Mouse (Mus musculus) C2C12 (cell line): ENCODE measurements at regions not wholly inside any gene's neighbourhood (a gene's known extent, or its start where the extent isn't known, plus 50 kb on each side); places are given as distances from the start of the nearest gene placed in this dataset.

Source experiments
- CEBPB ChIP-seq: IDR thresholded peaks from one replicate; pipeline ENCODE4 v1.6.1; 2011; ENCODE audit warnings: low read depth, mild to moderate bottlenecking, control low read depth, moderate library complexity
- CTCF ChIP-seq: IDR thresholded peaks from one replicate; pipeline ENCODE4 v1.5.1; 2011; ENCODE audit not compliant: control insufficient read depth, insufficient read depth, insufficient read length
- MAX ChIP-seq: IDR thresholded peaks from one replicate; pipeline ENCODE4 v1.6.1; 2011; ENCODE audit warnings: mild to moderate bottlenecking, control low read depth
- USF1 ChIP-seq: IDR thresholded peaks from one replicate; pipeline ENCODE4 v1.6.1; 2011; ENCODE audit warnings: low read depth, mild to moderate bottlenecking, control low read depth, moderate library complexity

- TF ChIP-seq USF1 (no peak), CTCF (no peak), MAX (no peak), CEBPB (no peak)
Observed at GRCm38 (mm10) chr12:16383499-16383935, 227.2 kb downstream of the Lpin1 start.
